Mouse (Mus musculus) erythroblast, embryonic 14.5 days (primary cell): ENCODE data around the gene Tet2.

Experiments used
- GATA1 ChIP-seq: IDR thresholded peaks from 2 replicates; pipeline ENCODE4 v1.6.1; 2012; ENCODE audit warnings: low read length, inconsistent platforms, mixed read lengths
- TAL1 ChIP-seq: IDR thresholded peaks from 3 replicates; pipeline ENCODE4 v1.6.1; 2012; ENCODE audit warnings: low read length, inconsistent platforms, mixed read lengths

GRCm38 (mm10) chr3:133435141-133435773 lies 109.7 kb downstream of the Tet2 start:
- TF ChIP-seq TAL1 (no peak), GATA1 (no peak)
